Mouse (Mus musculus) hindbrain, embryonic 12.5 days (tissue): ENCODE data around the gene Clns1a. TPM values are rescaled to one million over a fixed set of nuclear protein-coding genes. Genes with fewer than 3 reads are reported as not detected.
A peak's percentile ranks its signal among the peaks of the same experiment; 100 is the strongest.

Experiments
- ATAC-seq: fragments of 200-750 bp; cut with Nextera tagmentation; 2 replicates; pipeline ENCODE4 v1.8.0; 2017; ENCODE audit warnings: moderate TSS enrichment; ENCODE audit not compliant: low FRiP score
- H3K27ac ChIP-seq: fragments of 300-500 bp; sonication (generic); 2 replicates; pipeline ENCODE4 v1.5.1; 2016; ENCODE audit warnings: mild to moderate bottlenecking
- H3K27me3 ChIP-seq: fragments of 300-500 bp; sonication (generic); 2 replicates; pipeline ENCODE4 v1.6.1; 2016; ENCODE audit warnings: mild to moderate bottlenecking
- H3K36me3 ChIP-seq: fragments of 300-500 bp; sonication (generic); 2 replicates; pipeline ENCODE4 v1.6.1; 2016; ENCODE audit warnings: mild to moderate bottlenecking
- H3K4me1 ChIP-seq: fragments of 300-500 bp; sonication (generic); 2 replicates; pipeline ENCODE4 v1.6.1; 2016
- H3K4me2 ChIP-seq: fragments of 300-500 bp; sonication (generic); replicated peaks from 2 replicates; pipeline ENCODE4 v1.6.1; 2016; ENCODE audit warnings: mild to moderate bottlenecking
- H3K4me3 ChIP-seq: fragments of 300-500 bp; sonication (generic); 2 replicates; pipeline ENCODE4 v1.5.1; 2016; ENCODE audit warnings: mild to moderate bottlenecking
- H3K9ac ChIP-seq: fragments of 300-500 bp; sonication (generic); 2 replicates; pipeline ENCODE4 v1.6.1; 2016; ENCODE audit warnings: mild to moderate bottlenecking, moderate library complexity
- H3K9me3 ChIP-seq: fragments of 300-500 bp; sonication (generic); replicated peaks from 2 replicates; pipeline ENCODE4 v1.6.1; 2016; ENCODE audit warnings: mild to moderate bottlenecking
- WGBS: fragments of 180-500 bp; shearing (Covaris S2); methylation state at CpG from one replicate; pipeline ENCODE4 v1.1.7; 2016; 5-methylcytosine and 5-hydroxymethylcytosine counted together
- polyA plus RNA-seq: library from polyadenylated mRNA; unstranded; fragments of >200 nt; fragmentation: Nextera tagmentation; extraction: Ambion mirVana; gene quantifications from 2 replicates; pipeline ENCODE4 v1.2.1, GENCODE M21; 2016

Gene Clns1a
- polyA plus RNA-seq, 1 experiment from 2014 or later: 197 TPM

GRCm38 (mm10) chr7:97733606-97734005 lies 37.2 kb downstream of the Clns1a start:
- no peak for ATAC-seq
- no peak overlapping the region for H3K9ac ChIP-seq
- 94% methylated on average over 5 of the region's 5 CpGs for WGBS
- no peak overlapping the region for H3K27ac ChIP-seq
- peaks cover 20% of the 10 kb centered on the region for H3K4me1 ChIP-seq
- H3K9me3 ChIP-seq: no peaks in the 10 kb centered on the region
- H3K4me2 ChIP-seq: no peak overlapping the region
- H3K4me3 ChIP-seq: no peak overlapping the region
- H3K27me3 ChIP-seq: no peaks in the 10 kb centered on the region
- no peaks in the 10 kb centered on the region for H3K36me3 ChIP-seq

- 82% methylated on average over 8 of the region's 8 CpGs for WGBS
- H3K4me2 ChIP-seq: no peak overlapping the region
- no peaks in the 10 kb centered on the region for H3K9me3 ChIP-seq
- no peak for ATAC-seq
- H3K27me3 ChIP-seq: no peaks in the 10 kb centered on the region
- no peak overlapping the region for H3K4me3 ChIP-seq
- peaks cover 12% of the 10 kb centered on the region for H3K4me1 ChIP-seq
- H3K27ac ChIP-seq: no peak overlapping the region
- no peak overlapping the region for H3K9ac ChIP-seq
- no peaks in the 10 kb centered on the region for H3K36me3 ChIP-seq
These were observed 38.6 kb downstream of the Clns1a start for GRCm38 (mm10) chr7:97735021-97735420.

- H3K36me3 ChIP-seq: no peaks in the 10 kb centered on the region
- no peak overlapping the region for H3K4me3 ChIP-seq
- no peak overlapping the region for H3K27ac ChIP-seq
- no peaks in the 10 kb centered on the region for H3K9me3 ChIP-seq
- H3K9ac ChIP-seq: no peak overlapping the region
- no peaks in the 10 kb centered on the region for H3K27me3 ChIP-seq
- 28% methylated on average over 4 of the region's 4 CpGs for WGBS
- H3K4me2 ChIP-seq: no peak overlapping the region
- peaks cover 13% of the 10 kb centered on the region for H3K4me1 ChIP-seq
- no peak for ATAC-seq
These were observed 39.5 kb downstream of the Clns1a start for GRCm38 (mm10) chr7:97735886-97736420.

- Histone ChIP-seq H3K27ac (no peak overlapping the region), H3K27me3 (no peaks in the 10 kb centered on the region), H3K4me3 (peak overlapping the region; percentile 56), H3K9me3 (no peaks in the 10 kb centered on the region), H3K4me2 (peak overlapping the region; percentile 94), H3K4me1 (peaks cover 15% of the 10 kb centered on the region), H3K36me3 (no peaks in the 10 kb centered on the region), H3K9ac (peak overlapping the region; percentile 63)
- WGBS: 5% methylated on average over 12 of the region's 12 CpGs
- ATAC-seq: no peak
These were observed 40.8 kb downstream of the Clns1a start for GRCm38 (mm10) chr7:97737256-97737637.

- H3K9me3 ChIP-seq: no peaks in the 10 kb centered on the region
- no peaks in the 10 kb centered on the region for H3K27me3 ChIP-seq
- under 1% methylated on average over 45 of the region's 64 CpGs for WGBS
- H3K36me3 ChIP-seq: no peaks in the 10 kb centered on the region
- H3K4me3 ChIP-seq: peak within 1 kb of the TSS; percentile 56
- ATAC-seq: peak; percentile 94
- H3K27ac ChIP-seq: peak within 1 kb of the TSS; percentile 14; the same call in 1 of the 2 replicates
- H3K9ac ChIP-seq: peak within 1 kb of the TSS; percentile 63
- peak within 1 kb of the TSS; percentile 94 for H3K4me2 ChIP-seq
- peaks cover 15% of the 10 kb centered on the region for H3K4me1 ChIP-seq
These were observed 41.4 kb downstream of the Clns1a start, which contains the start of gene Aqp11 for GRCm38 (mm10) chr7:97737638-97738456. TSS of gene Aqp11 (minus strand) at chr7:97738289.

GRCm38 (mm10) chr7:97740948-97741347 lies 44.5 kb downstream of the Clns1a start:
- H3K9ac ChIP-seq: no peak overlapping the region
- H3K27me3 ChIP-seq: no peaks in the 10 kb centered on the region
- H3K36me3 ChIP-seq: no peaks in the 10 kb centered on the region
- H3K4me2 ChIP-seq: no peak overlapping the region
- H3K27ac ChIP-seq: no peak overlapping the region
- no peak for ATAC-seq
- no peaks in the 10 kb centered on the region for H3K9me3 ChIP-seq
- peaks cover 13% of the 10 kb centered on the region for H3K4me1 ChIP-seq
- 48% methylated on average over 10 of the region's 10 CpGs for WGBS
- no peak overlapping the region for H3K4me3 ChIP-seq

GRCm38 (mm10) chr7:97741756-97742291 lies 45.4 kb downstream of the Clns1a start:
- no peak overlapping the region for H3K27ac ChIP-seq
- WGBS: 26% methylated on average over 1 of the region's 1 CpGs
- no peak overlapping the region for H3K4me2 ChIP-seq
- H3K36me3 ChIP-seq: no peaks in the 10 kb centered on the region
- no peaks in the 10 kb centered on the region for H3K9me3 ChIP-seq
- H3K9ac ChIP-seq: no peak overlapping the region
- no peak for ATAC-seq
- no peak overlapping the region for H3K4me3 ChIP-seq
- peaks cover 12% of the 10 kb centered on the region for H3K4me1 ChIP-seq
- H3K27me3 ChIP-seq: no peaks in the 10 kb centered on the region

- ATAC-seq: no peak
- Histone ChIP-seq H3K36me3 (no peaks in the 10 kb centered on the region), H3K9me3 (no peaks in the 10 kb centered on the region), H3K9ac (no peak overlapping the region), H3K27ac (no peak overlapping the region), H3K4me3 (no peak overlapping the region), H3K4me2 (no peak overlapping the region), H3K4me1 (peaks cover 16% of the 10 kb centered on the region), H3K27me3 (no peaks in the 10 kb centered on the region)
- WGBS: 27% methylated on average over 3 of the region's 3 CpGs
These were observed 48.9 kb downstream of the Clns1a start for GRCm38 (mm10) chr7:97745299-97745698.

- no peak overlapping the region for H3K27ac ChIP-seq
- no peaks in the 10 kb centered on the region for H3K36me3 ChIP-seq
- H3K4me1 ChIP-seq: peaks cover 13% of the 10 kb centered on the region
- 72% methylated on average over 4 of the region's 4 CpGs for WGBS
- no peak; the same call in 1 of the 2 replicates for ATAC-seq
- H3K4me3 ChIP-seq: no peak overlapping the region
- no peak overlapping the region for H3K9ac ChIP-seq
- no peaks in the 10 kb centered on the region for H3K27me3 ChIP-seq
- H3K9me3 ChIP-seq: no peaks in the 10 kb centered on the region
- no peak overlapping the region for H3K4me2 ChIP-seq
These were observed 50.8 kb downstream of the Clns1a start for GRCm38 (mm10) chr7:97747176-97747707.

- Histone ChIP-seq H3K4me3 (no peak overlapping the region), H3K4me2 (peak overlapping the region; percentile 36), H3K4me1 (peaks cover 13% of the 10 kb centered on the region), H3K9me3 (no peaks in the 10 kb centered on the region), H3K36me3 (no peaks in the 10 kb centered on the region), H3K9ac (no peak overlapping the region), H3K27ac (no peak overlapping the region), H3K27me3 (no peaks in the 10 kb centered on the region)
- 27% methylated on average over 28 of the region's 28 CpGs for WGBS
- peak; percentile 58 for ATAC-seq
These were observed 51.5 kb downstream of the Clns1a start for GRCm38 (mm10) chr7:97747787-97748497.

- 60% methylated on average over 10 of the region's 10 CpGs for WGBS
- ATAC-seq: peak; percentile 14; the same call in 1 of the 2 replicates
- Histone ChIP-seq H3K9ac (no peak overlapping the region), H3K4me2 (peak overlapping the region; percentile 36; the same call in 1 of the 2 replicates), H3K4me1 (peaks cover 13% of the 10 kb centered on the region), H3K36me3 (no peaks in the 10 kb centered on the region), H3K9me3 (no peaks in the 10 kb centered on the region), H3K4me3 (no peak overlapping the region), H3K27ac (no peak overlapping the region), H3K27me3 (no peaks in the 10 kb centered on the region)
These were observed 52.2 kb downstream of the Clns1a start for GRCm38 (mm10) chr7:97748527-97749206.
